Mouse (Mus musculus): Measurements from ENCODE around the gene Prokr2.

- TF ChIP-seq POLR2A (IDR thresholded peaks at IDR 0.05; ENCODE audit: borderline replicate concordance, low read depth, low read length) (no peak), CTCF (IDR thresholded peaks at IDR 0.05; ENCODE audit: low read depth, low read length) (no peak)
Measured at GRCm38 (mm10) chr2:132291265-132291664, 94.0 kb downstream of the Prokr2 start.

All from bone marrow macrophage, adult 2 months (primary cell).